ENCODE assay signal across 8 mouse cellular contexts in the genomic region with DNA sequence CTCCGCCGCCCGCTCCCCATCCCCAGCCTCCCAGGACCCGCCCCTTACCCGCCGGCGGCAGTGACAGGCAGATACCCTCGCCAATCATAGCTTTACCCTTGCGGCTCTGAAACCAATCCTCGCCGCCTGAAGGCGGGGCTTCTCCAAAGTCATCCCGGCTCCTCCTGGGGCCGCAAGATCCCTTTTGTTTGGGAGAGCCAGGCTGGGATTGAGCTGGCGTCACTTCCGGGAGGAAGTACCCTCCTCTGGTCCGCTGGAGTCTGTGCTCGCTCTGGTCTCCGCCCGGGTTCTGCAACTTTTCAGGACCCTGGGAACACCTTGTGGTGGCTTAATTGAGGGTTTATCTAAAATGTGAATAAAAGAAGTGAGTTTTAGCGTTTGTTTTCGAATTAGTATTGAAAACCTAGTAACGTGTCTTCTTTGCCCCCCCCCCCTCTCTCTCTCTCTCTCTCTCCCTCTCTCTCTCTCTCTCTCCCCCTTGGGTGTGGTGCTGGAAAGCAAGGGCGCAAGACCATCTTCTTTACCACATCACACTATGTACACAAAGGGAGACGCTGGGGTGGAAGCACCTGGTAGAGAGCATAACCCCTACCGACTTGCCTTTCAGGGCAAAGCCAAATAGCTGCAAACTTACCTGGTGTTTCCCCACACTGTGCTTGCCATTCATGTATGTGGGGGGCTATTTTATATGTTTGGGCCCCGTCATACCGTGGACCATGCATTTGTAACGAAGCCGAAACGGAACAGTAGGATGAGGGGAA. TPM values are rescaled to one million over a fixed set of nuclear protein-coding genes. Genes with fewer than 3 reads are reported as not detected.
DNase-seq lines count a peak whose midpoint lies in the region; ATAC-seq and TF ChIP-seq lines count a peak whose summit lies in the region.

Cttnbp2nl (minus strand) TSS at position 210 of the 761 bp plus-strand sequence.

- H3K27ac ChIP-seq in MEL (ENCODE audit: control insufficient read depth, low read depth, low read length) = no peak within 1 kb of the TSS
- peak within 1 kb of the TSS; percentile 28; the same call in 1 of the 2 replicates for H3K27ac ChIP-seq in cerebellum, adult 2 months (ENCODE audit: insufficient read depth, low read length)
- peak within 1 kb of the TSS; percentile 73 for H3K27ac ChIP-seq in hindbrain, embryonic 11.5 days (ENCODE audit: low read depth, low read length)

- peak; percentile 82 for DNase-seq in MEL (ENCODE audit: low read depth, low spot score)
- peak; percentile 99 to 100 for DNase-seq in cerebellum, adult 2 months
- peak; percentile 97 to 99 for DNase-seq in frontal cortex, adult 2 months (ENCODE audit: extremely low spot score in 1 of 2, low spot score in 1 of 2)
- DNase-seq in hindbrain, embryonic 11.5 days (ENCODE audit: low spot score) = peak; percentile 98
- DNase-seq in layer of hippocampus, postnatal 10 days (ENCODE audit: low spot score in 2 of 2) = peak; percentile 100
- peak; percentile 99 for DNase-seq in lung, postnatal 10 days
- peak; percentile 94 for DNase-seq in retina, adult 2 months (ENCODE audit: low read depth, low spot score)
- DNase-seq in thymus, postnatal 36 days = peak; percentile 90 to 93

- peak in 1 of 2 experiments; percentile 39; a peak in 1 of 4 replicates for TF ChIP-seq POLR2A in MEL (IDR thresholded peaks at IDR 0.05; ENCODE audit: control insufficient read depth in 1 of 2, insufficient read depth in 1 of 2, low read depth in 1 of 2, low read length in 2 of 2, poor library complexity in 1 of 2)
- TF ChIP-seq POLR2A in cerebellum, adult 2 months (IDR thresholded peaks at IDR 0.05; ENCODE audit: borderline replicate concordance, insufficient read depth, low read length) = peak; percentile 97

- TF ChIP-seq CTCF in MEL (IDR thresholded peaks at IDR 0.05 in 2 of 3, conservative IDR thresholded peaks at IDR 0.05 in 1 of 3; ENCODE audit: control insufficient read depth in 1 of 3, insufficient read depth in 1 of 3, low read depth in 2 of 3, low read length in 3 of 3, poor library complexity in 1 of 3, severe bottlenecking in 1 of 3) = no peak
- no peak for TF ChIP-seq CTCF in cerebellum, adult 2 months (IDR thresholded peaks at IDR 0.05; ENCODE audit: borderline replicate concordance, insufficient read depth, low read depth, low read length)

- TF ChIP-seq EP300 in MEL (IDR thresholded peaks at IDR 0.05; ENCODE audit: low read depth in 1 of 2, low read length in 2 of 2) = no peak

- no peaks in the 10 kb centered on the region for H3K79me2 ChIP-seq in MEL (ENCODE audit: control insufficient read depth, insufficient read depth, low read length, poor library complexity)

- H3K9ac ChIP-seq in MEL (ENCODE audit: control insufficient read depth, low read depth, low read length, poor library complexity, severe bottlenecking) = peak within 1 kb of the TSS; percentile 2; the same call in 1 of the 2 replicates
- peak within 1 kb of the TSS; percentile 71 for H3K9ac ChIP-seq in hindbrain, embryonic 11.5 days (ENCODE audit: low read depth, low read length)

- H3K9me3 ChIP-seq in MEL (replicated peaks; ENCODE audit: insufficient read depth, low read length) = no peaks in the 10 kb centered on the region
- H3K9me3 ChIP-seq in hindbrain, embryonic 11.5 days (ENCODE audit: control insufficient read depth, low read length) = no peaks in the 10 kb centered on the region

- 2% methylated on average over 31 of the region's 31 CpGs for WGBS in cerebellum, adult 2 months
- WGBS in hindbrain, embryonic 11.5 days = 3% methylated on average over 29 of the region's 31 CpGs

- no peaks in the 10 kb centered on the region for H3K36me3 ChIP-seq in MEL (ENCODE audit: control insufficient read depth in 1 of 2, insufficient read depth in 2 of 2, low read length in 2 of 2)
- no peaks in the 10 kb centered on the region for H3K36me3 ChIP-seq in hindbrain, embryonic 11.5 days (ENCODE audit: control insufficient read depth, insufficient read depth, low read length)

- no peak for TF ChIP-seq RAD21 in MEL (IDR thresholded peaks at IDR 0.05; ENCODE audit: low read depth, low read length)

- ATAC-seq in hindbrain, embryonic 11.5 days (ENCODE audit: low FRiP score) = peak; percentile 99

- peaks cover 0 to 4% of the 10 kb centered on the region in 2 experiments; a peak in 2 of 4 replicates for H3K4me1 ChIP-seq in MEL (ENCODE audit: control insufficient read depth in 1 of 2, insufficient read depth in 2 of 2, low read length in 2 of 2)
- H3K4me1 ChIP-seq in cerebellum, adult 2 months (ENCODE audit: control insufficient read depth, insufficient read depth, low read length) = peaks cover 3% of the 10 kb centered on the region; the same call in 1 of the 2 replicates
- no peaks in the 10 kb centered on the region for H3K4me1 ChIP-seq in hindbrain, embryonic 11.5 days (replicated peaks; ENCODE audit: control insufficient read depth, insufficient read depth, low read length)

- peak within 1 kb of the TSS; percentile 43 to 58 for H3K4me3 ChIP-seq in MEL (ENCODE audit: control insufficient read depth in 1 of 2, insufficient read depth in 1 of 2, low read depth in 2 of 2, low read length in 2 of 2)
- H3K4me3 ChIP-seq in cerebellum, adult 2 months (replicated peaks; ENCODE audit: insufficient read depth, low read depth, low read length) = peak within 1 kb of the TSS; percentile 77
- H3K4me3 ChIP-seq in hindbrain, embryonic 11.5 days (ENCODE audit: low read depth, low read length) = peak within 1 kb of the TSS; percentile 76

- H3K27me3 ChIP-seq in MEL (ENCODE audit: control insufficient read depth in 1 of 2, insufficient read depth in 2 of 2, low read length in 2 of 2) = peaks cover 0 to 1% of the 10 kb centered on the region in 2 experiments; a peak in 1 of 4 replicates
- H3K27me3 ChIP-seq in cerebellum, adult 2 months (ENCODE audit: control insufficient read depth, insufficient read depth, low read length) = no peaks in the 10 kb centered on the region
- no peaks in the 10 kb centered on the region for H3K27me3 ChIP-seq in hindbrain, embryonic 11.5 days (ENCODE audit: control insufficient read depth, insufficient read depth, low read length)

- H3K4me2 ChIP-seq in hindbrain, embryonic 11.5 days (replicated peaks; ENCODE audit: low read depth, low read length) = peak within 1 kb of the TSS; percentile 64

TF ChIP-seq in MEL, 35 proteins besides CTCF, POLR2A, EP300 and RAD21:
- no peak for TF ChIP-seq MEF2A (IDR thresholded peaks at IDR 0.05; ENCODE audit: extremely low read depth, insufficient replicate concordance, low read depth, low read length, poor library complexity, severe bottlenecking)
- no peak for TF ChIP-seq ZC3H11A (IDR thresholded peaks at IDR 0.05; ENCODE audit: low read depth, low read length)
- no peak for TF ChIP-seq MYC (IDR thresholded peaks at IDR 0.05; ENCODE audit: low read depth, low read length)
- no peak for TF ChIP-seq CHD1 (IDR thresholded peaks at IDR 0.05; ENCODE audit: low read depth, low read length)
- TF ChIP-seq NELFE (IDR thresholded peaks at IDR 0.05; ENCODE audit: low read depth, low read length) = peak; percentile 19; the same call in 1 of the 2 replicates
- no peak for TF ChIP-seq SIN3A (IDR thresholded peaks at IDR 0.05; ENCODE audit: low read length)
- TF ChIP-seq HCFC1 (IDR thresholded peaks at IDR 0.05; ENCODE audit: low read depth, low read length) = peak; percentile 32; the same call in 1 of the 2 replicates
- no peak for TF ChIP-seq TAL1 (IDR thresholded peaks at IDR 0.05; ENCODE audit: low read length)
- no peak for TF ChIP-seq RCOR1 (IDR thresholded peaks at IDR 0.05; ENCODE audit: low read depth, low read length)
- TF ChIP-seq POLR2AphosphoS2 (IDR thresholded peaks at IDR 0.05; ENCODE audit: low read length) = no peak
- TF ChIP-seq BHLHE40 (IDR thresholded peaks at IDR 0.05; ENCODE audit: borderline replicate concordance, low read depth, low read length) = no peak
- TF ChIP-seq ZNF384 (IDR thresholded peaks at IDR 0.05; ENCODE audit: low read depth, low read length) = no peak

RNA-seq across cellular contexts. Expression of gene Cttnbp2nl, which starts in this region (rescaled TPM):
- total RNA-seq in MEL (2012; rRNA removed) = 0.03 and 0.08 TPM in 2 replicates
- polyA plus RNA-seq in MEL (2012; ENCODE audit: insufficient read depth in 1 of 2, insufficient read length in 2 of 2, low read depth in 1 of 2, low replicate concordance in 2 of 2, missing spikeins in 1 of 2) = under 1 TPM in 1 of 2 experiments, not detected in 1; 0.49 TPM
- polyA plus RNA-seq in cerebellum, adult 2 months (2012; rRNA removed) = 7.4 TPM in 2 replicates
- 9.3 and 10.3 TPM in 2 replicates for polyA plus RNA-seq in frontal cortex, adult 2 months (2012; rRNA removed)
- 46.7 and 52.3 TPM in 2 replicates for polyA plus RNA-seq in hindbrain, embryonic 11.5 days (2014; fragmentation: Nextera tagmentation; extraction: Ambion mirVana)
- total RNA-seq in layer of hippocampus, postnatal 10 days (2021) = 10 to 100 TPM; 38.0 to 46.6 TPM

Comparison
In these comparisons a context has a peak if more than half of its experiments do, and no peak if none do; other contexts are left out.
1. RNA of gene Cttnbp2nl (total RNA-seq): 38.0 to 46.6 TPM in layer of hippocampus, postnatal 10 days; 0.03 to 0.08 TPM in MEL; every median in the first group is over 10 times any median in the second.
2. Peak in DNase-seq, H3K4me3 ChIP-seq and H3K9ac ChIP-seq in MEL; RNA of the gene not detected or under 1 TPM.
3. Peak in every context shown above with its lines, with median percentiles within 50 percentile points of each other: DNase-seq and H3K4me3 ChIP-seq.